Mouse (Mus musculus) colon, adult 2 months (tissue): ENCODE results near the gene Spty2d1. TPM values are rescaled to one million over a fixed set of nuclear protein-coding genes. Genes with fewer than 3 reads are reported as not detected.

Experiments
- polyA plus RNA-seq: library from polyadenylated mRNA; depleted of rRNA; stranded (reverse); fragments of >200 nt; gene quantifications from 2 replicates; pipeline ENCODE4 v1.2.3, GENCODE M21; 2012; rRNA removed

The Spty2d1 gene
- polyA plus RNA-seq, result 5.4 TPM in 2 replicates

GRCm38 (mm10) chr7:47008168-47008993 is at the start of gene Spty2d1:
Spty2d1 (minus strand) TSS chr7:47008411.

GRCm38 (mm10) chr7:47050366-47050765 is 42.2 kb upstream of the Spty2d1 start, which contains the start of gene Tmem86a:
Tmem86a (plus strand) TSS chr7:47050601.

GRCm38 (mm10) chr7:46983280-46983679 is 24.9 kb downstream of the Spty2d1 start, which contains the start of gene Gm9999:
Gm9999 (plus strand) TSS chr7:46983580.

GRCm38 (mm10) chr7:46957831-46958691 is 50.1 kb downstream of the Spty2d1 start, which contains the start of gene Uevld:
Uevld (minus strand) TSS chr7:46958527.

Other genes starting within 250 kb of the Spty2d1 start
- gene Hps5, start 212.3 kb downstream of the Spty2d1 start, polyA plus RNA-seq, result 21.3 and 22.3 TPM in 2 replicates
- 6.1 and 8.3 TPM in 2 replicates for gene Gtf2h1, start 212.3 kb downstream of the Spty2d1 start, polyA plus RNA-seq
- 720 and 854 TPM in 2 replicates for gene Ldha, start 166.9 kb downstream of the Spty2d1 start, polyA plus RNA-seq
- gene Ldhc, start 147.2 kb downstream of the Spty2d1 start, polyA plus RNA-seq, result not detected in 2 replicates
- 67.5 and 67.9 TPM in 2 replicates for gene Tsg101, start 88.4 kb downstream of the Spty2d1 start, polyA plus RNA-seq
- 1.8 and 2.2 TPM in 2 replicates for gene Uevld, start 49.9 kb downstream of the Spty2d1 start, polyA plus RNA-seq
- gene Gm9999, start 24.8 kb downstream of the Spty2d1 start, polyA plus RNA-seq, result not detected in 2 replicates
- gene Tmem86a, start 42.2 kb upstream of the Spty2d1 start, polyA plus RNA-seq, result 16.4 and 29.4 TPM in 2 replicates
- 1.0 and 1.3 TPM in 2 replicates for gene Ptpn5, start 125.3 kb upstream of the Spty2d1 start, polyA plus RNA-seq
- gene Mrgpra6, start 196.5 kb upstream of the Spty2d1 start, polyA plus RNA-seq, result not detected in 2 replicates
- gene Mrgpra9, start 244.4 kb upstream of the Spty2d1 start, polyA plus RNA-seq, result not detected in 2 replicates